Mouse (Mus musculus) midbrain, embryonic 15.5 days (tissue): Measurements from ENCODE around the gene Tdgf1. TPM values are rescaled to one million over a fixed set of nuclear protein-coding genes. Genes with fewer than 3 reads are reported as not detected.

Experiments used
- ATAC-seq: fragments of 200-750 bp; cut with Nextera tagmentation; replicated peaks from 2 replicates; pipeline ENCODE4 v1.8.0; 2017; ENCODE audit warnings: moderate TSS enrichment
- H3K27ac ChIP-seq: fragments of 300-500 bp; sonication (generic); 2 replicates; pipeline ENCODE4 v1.5.1; 2015; ENCODE audit warnings: mild to moderate bottlenecking, inconsistent platforms
- H3K27me3 ChIP-seq: fragments of 300-500 bp; sonication (generic); replicated peaks from 2 replicates; pipeline ENCODE4 v1.6.1; 2015; ENCODE audit warnings: inconsistent platforms
- H3K36me3 ChIP-seq: fragments of 300-500 bp; sonication (generic); replicated peaks from 2 replicates; pipeline ENCODE4 v1.6.1; 2015; ENCODE audit warnings: inconsistent platforms
- H3K4me1 ChIP-seq: fragments of 300-500 bp; sonication (generic); 2 replicates; pipeline ENCODE4 v1.6.1; 2015; ENCODE audit warnings: inconsistent platforms
- H3K4me2 ChIP-seq: fragments of 300-500 bp; sonication (generic); 2 replicates; pipeline ENCODE4 v1.6.1; 2015; ENCODE audit warnings: inconsistent platforms, mild to moderate bottlenecking, moderate library complexity
- H3K4me3 ChIP-seq: fragments of 300-500 bp; sonication (generic); 2 replicates; pipeline ENCODE4 v1.5.1; 2015; ENCODE audit warnings: mild to moderate bottlenecking, inconsistent platforms
- H3K9ac ChIP-seq: fragments of 300-500 bp; sonication (generic); 2 replicates; pipeline ENCODE4 v1.6.1; 2015; ENCODE audit warnings: mild to moderate bottlenecking, inconsistent platforms
- H3K9me3 ChIP-seq: fragments of 300-500 bp; sonication (generic); 2 replicates; pipeline ENCODE4 v1.6.1; 2016; ENCODE audit warnings: inconsistent platforms
- WGBS: fragments of 180-500 bp; shearing (Covaris S2); methylation state at CpG from one replicate; pipeline ENCODE4 v1.1.7; 2015; ENCODE audit warnings: mixed read lengths; 5-methylcytosine and 5-hydroxymethylcytosine counted together
- polyA plus RNA-seq: library from polyadenylated mRNA; unstranded; fragments of >200 nt; fragmentation: Nextera tagmentation; extraction: Ambion mirVana; gene quantifications from 2 replicates; pipeline ENCODE4 v1.2.1, GENCODE M21; 2015

The Tdgf1 gene
- polyA plus RNA-seq = not detected in 2 replicates

GRCm38 (mm10) chr9:110945926-110946325 is at the start of gene Tdgf1:
Gene Tdgf1 (minus strand): TSS chr9:110946158.
- no peak within 1 kb of the TSS for H3K27ac ChIP-seq
- H3K27me3 ChIP-seq = peaks cover 14% of the 10 kb centered on the region
- ATAC-seq = no peak
- no peak within 1 kb of the TSS for H3K9ac ChIP-seq
- H3K4me3 ChIP-seq = no peak within 1 kb of the TSS
- H3K9me3 ChIP-seq = no peaks in the 10 kb centered on the region
- no peak within 1 kb of the TSS for H3K4me2 ChIP-seq
- no peaks in the 10 kb centered on the region for H3K36me3 ChIP-seq
- whole genome bisulfite sequencing = 19% methylated on average over 11 of the region's 11 CpGs
- peaks cover 13% of the 10 kb centered on the region for H3K4me1 ChIP-seq

- WGBS = 10% methylated on average over 13 of the region's 13 CpGs
- peak; percentile 92 for ATAC-seq
These were observed 48.8 kb upstream of the Tdgf1 start for GRCm38 (mm10) chr9:110994716-110995172.

GRCm38 (mm10) chr9:110993281-110993709 is 47.3 kb upstream of the Tdgf1 start:
- Histone ChIP-seq H3K27me3 (no peaks in the 10 kb centered on the region), H3K36me3 (no peaks in the 10 kb centered on the region), H3K4me1 (no peaks in the 10 kb centered on the region), H3K4me3 (no peak overlapping the region), H3K9me3 (no peaks in the 10 kb centered on the region), H3K27ac (no peak overlapping the region), H3K4me2 (no peak overlapping the region), H3K9ac (no peak overlapping the region)
- ATAC-seq = no peak
- WGBS = 49% methylated on average over 3 of the region's 3 CpGs

More at GRCm38 (mm10) chr9:110994716-110995172, 48.8 kb upstream of the Tdgf1 start:
- H3K9ac ChIP-seq = peak overlapping the region; percentile 30; the same call in 1 of the 2 replicates
- H3K27ac ChIP-seq = peak overlapping the region; percentile 73
- peak overlapping the region; percentile 50 for H3K4me2 ChIP-seq
- H3K36me3 ChIP-seq = no peaks in the 10 kb centered on the region
- H3K9me3 ChIP-seq = no peaks in the 10 kb centered on the region
- no peaks in the 10 kb centered on the region for H3K27me3 ChIP-seq
- H3K4me3 ChIP-seq = peak overlapping the region; percentile 42
- H3K4me1 ChIP-seq = no peaks in the 10 kb centered on the region

DNA sequence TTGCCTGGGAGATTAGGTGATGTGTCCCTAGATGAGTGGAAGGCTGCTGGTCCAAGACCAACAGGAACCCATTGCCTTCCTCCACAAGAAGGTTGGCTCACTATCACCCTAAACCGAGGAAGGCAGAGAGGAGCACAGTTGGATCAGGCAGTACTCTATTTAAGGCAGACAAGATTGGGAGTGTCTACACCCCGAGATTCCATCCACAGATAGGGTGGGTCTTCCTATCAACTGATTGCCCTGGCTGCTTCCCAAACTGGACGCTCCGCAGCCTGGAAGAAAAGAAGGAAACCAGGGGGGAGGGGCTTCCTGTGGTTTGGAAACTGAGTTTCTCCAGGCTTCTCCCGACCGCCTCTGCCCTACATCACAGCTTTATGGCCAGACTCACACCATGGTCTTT is 44.2 kb upstream of the Tdgf1 start, which contains the start of gene Rtp3:
Rtp3 (minus strand) TSS at position 380 of the 400 bp plus-strand sequence.
- Histone ChIP-seq H3K27me3 (no peaks in the 10 kb centered on the region), H3K9ac (no peak within 1 kb of the TSS), H3K4me3 (no peak within 1 kb of the TSS), H3K4me1 (no peaks in the 10 kb centered on the region), H3K36me3 (no peaks in the 10 kb centered on the region), H3K9me3 (no peaks in the 10 kb centered on the region), H3K27ac (no peak within 1 kb of the TSS), H3K4me2 (no peak within 1 kb of the TSS)
- no peak for ATAC-seq
- 76% methylated on average over 6 of the region's 6 CpGs for WGBS

GRCm38 (mm10) chr9:110989543-110989942 is 43.6 kb upstream of the Tdgf1 start:
- Histone ChIP-seq H3K9me3 (no peaks in the 10 kb centered on the region), H3K4me2 (no peak overlapping the region), H3K36me3 (no peaks in the 10 kb centered on the region), H3K9ac (no peak overlapping the region), H3K27me3 (no peaks in the 10 kb centered on the region), H3K27ac (no peak overlapping the region), H3K4me1 (no peaks in the 10 kb centered on the region), H3K4me3 (no peak overlapping the region)
- 85% methylated on average over 2 of the region's 2 CpGs for WGBS
- ATAC-seq = no peak

GRCm38 (mm10) chr9:110989141-110989540 is 43.2 kb upstream of the Tdgf1 start:
- Histone ChIP-seq H3K27ac (no peak overlapping the region), H3K27me3 (no peaks in the 10 kb centered on the region), H3K9me3 (no peaks in the 10 kb centered on the region), H3K4me3 (no peak overlapping the region), H3K9ac (no peak overlapping the region), H3K36me3 (no peaks in the 10 kb centered on the region), H3K4me1 (no peaks in the 10 kb centered on the region), H3K4me2 (no peak overlapping the region)
- ATAC-seq = no peak
- 70% methylated on average over 4 of the region's 4 CpGs for WGBS

DNA sequence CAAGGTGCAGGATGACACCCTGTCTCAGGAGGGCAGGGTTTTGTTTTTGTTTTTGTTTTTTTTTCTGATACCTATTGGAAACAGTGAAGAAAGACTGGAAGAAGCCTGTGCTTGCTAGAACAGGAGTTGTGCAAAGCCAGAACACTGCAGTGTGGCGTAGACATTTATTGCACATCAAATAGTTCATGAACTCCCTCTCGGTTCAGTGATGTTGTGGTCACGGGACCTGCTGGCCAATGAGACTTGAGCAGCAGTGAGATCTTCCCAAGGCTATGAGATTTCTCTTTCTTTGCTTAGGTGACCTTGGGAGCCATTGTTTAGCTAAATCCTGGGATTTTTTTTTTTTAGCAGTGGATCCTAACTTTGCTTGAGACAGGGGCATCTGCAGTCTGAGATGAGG is 42.1 kb upstream of the Tdgf1 start:
- no peaks in the 10 kb centered on the region for H3K4me1 ChIP-seq
- no peak for ATAC-seq
- no peak overlapping the region for H3K4me3 ChIP-seq
- no peak overlapping the region for H3K9ac ChIP-seq
- no peaks in the 10 kb centered on the region for H3K27me3 ChIP-seq
- H3K27ac ChIP-seq = no peak overlapping the region
- no peaks in the 10 kb centered on the region for H3K36me3 ChIP-seq
- H3K9me3 ChIP-seq = no peaks in the 10 kb centered on the region
- no peak overlapping the region for H3K4me2 ChIP-seq
- 85% methylated on average over 3 of the region's 3 CpGs for WGBS

GRCm38 (mm10) chr9:110987331-110987730 is 41.4 kb upstream of the Tdgf1 start:
- no peaks in the 10 kb centered on the region for H3K36me3 ChIP-seq
- H3K9ac ChIP-seq = no peak overlapping the region
- WGBS = 86% methylated on average over 4 of the region's 4 CpGs
- no peaks in the 10 kb centered on the region for H3K9me3 ChIP-seq
- no peak overlapping the region for H3K27ac ChIP-seq
- H3K4me3 ChIP-seq = no peak overlapping the region
- H3K4me2 ChIP-seq = no peak overlapping the region
- no peaks in the 10 kb centered on the region for H3K27me3 ChIP-seq
- H3K4me1 ChIP-seq = no peaks in the 10 kb centered on the region
- ATAC-seq = no peak

- Histone ChIP-seq H3K9ac (no peak overlapping the region), H3K9me3 (no peaks in the 10 kb centered on the region), H3K36me3 (no peaks in the 10 kb centered on the region), H3K4me2 (no peak overlapping the region), H3K27ac (no peak overlapping the region), H3K4me1 (no peaks in the 10 kb centered on the region), H3K4me3 (no peak overlapping the region), H3K27me3 (no peaks in the 10 kb centered on the region)
- ATAC-seq = no peak
- WGBS = 84% methylated on average over 8 of the region's 8 CpGs
These were observed 40.0 kb upstream of the Tdgf1 start for GRCm38 (mm10) chr9:110985951-110986350.

DNA sequence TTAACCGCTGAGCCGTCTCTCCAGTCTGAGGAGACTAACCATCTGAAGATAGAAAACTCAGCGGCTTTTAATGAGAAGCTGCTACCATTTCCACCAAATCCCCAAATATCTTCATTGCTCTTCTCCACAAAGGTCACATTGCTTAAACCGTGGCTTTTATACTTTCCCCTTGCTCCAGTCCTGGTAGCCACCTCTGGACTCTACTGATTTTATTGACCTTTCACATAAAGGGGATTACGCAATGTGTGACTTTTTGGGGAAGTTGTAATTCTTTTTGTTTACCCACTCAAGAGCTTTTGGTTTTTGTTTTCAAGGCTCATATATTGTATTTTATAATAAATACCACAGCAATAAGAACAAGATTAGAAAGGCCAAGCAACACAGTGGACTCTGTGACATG is 39.6 kb upstream of the Tdgf1 start:
- no peak overlapping the region for H3K4me3 ChIP-seq
- no peaks in the 10 kb centered on the region for H3K9me3 ChIP-seq
- no peaks in the 10 kb centered on the region for H3K4me1 ChIP-seq
- H3K27me3 ChIP-seq = no peaks in the 10 kb centered on the region
- H3K27ac ChIP-seq = no peak overlapping the region
- H3K9ac ChIP-seq = no peak overlapping the region
- H3K4me2 ChIP-seq = no peak overlapping the region
- no peaks in the 10 kb centered on the region for H3K36me3 ChIP-seq
- no peak for ATAC-seq
- WGBS = 95% methylated on average over 5 of the region's 5 CpGs

DNA sequence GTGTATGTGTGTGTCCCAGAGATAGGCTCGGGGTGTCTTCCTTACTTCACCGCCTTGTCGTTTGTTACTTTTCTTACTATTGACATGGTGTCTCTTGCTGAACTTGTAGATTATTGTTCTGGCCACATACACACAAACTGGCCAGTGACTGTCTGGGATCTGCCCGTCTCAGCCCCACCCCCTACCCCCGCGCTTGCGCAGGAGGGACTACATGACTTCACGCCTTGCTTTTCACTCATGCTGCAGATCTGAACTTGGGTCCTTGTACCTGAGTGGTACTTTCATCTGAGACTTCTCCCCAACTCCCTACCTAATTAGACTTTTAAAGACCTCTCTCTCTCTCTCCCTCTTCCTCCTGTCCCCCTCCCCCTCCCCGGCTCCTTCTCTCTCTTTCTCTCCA is 38.1 kb upstream of the Tdgf1 start:
- no peak for ATAC-seq
- 93% methylated on average over 9 of the region's 9 CpGs for WGBS

DNA sequence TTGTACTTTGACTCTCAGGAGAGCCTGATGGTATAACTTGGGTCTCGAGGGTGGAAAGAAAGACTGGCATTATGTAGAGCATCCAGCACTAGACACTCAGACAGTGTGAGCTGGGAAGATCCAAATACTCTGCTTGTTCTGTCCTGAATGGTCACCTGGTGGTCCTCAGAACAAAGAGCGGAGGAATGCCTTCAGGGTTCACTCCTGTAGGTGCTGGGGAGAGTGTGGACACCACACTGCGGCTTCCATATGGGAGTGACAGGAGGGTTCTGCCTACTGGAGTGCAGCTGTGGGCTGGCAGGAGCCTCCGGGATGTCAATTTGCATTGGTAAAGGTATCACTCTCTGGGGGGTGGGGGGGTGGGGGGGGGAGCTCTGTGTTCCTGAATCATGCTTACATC is 36.4 kb upstream of the Tdgf1 start:
- Histone ChIP-seq H3K4me2 (no peak overlapping the region), H3K27ac (no peak overlapping the region), H3K4me3 (no peak overlapping the region), H3K9ac (no peak overlapping the region), H3K27me3 (no peaks in the 10 kb centered on the region), H3K9me3 (no peaks in the 10 kb centered on the region), H3K36me3 (no peaks in the 10 kb centered on the region), H3K4me1 (no peaks in the 10 kb centered on the region)
- 54% methylated on average over 4 of the region's 4 CpGs for WGBS
- ATAC-seq = no peak

More for the DNA sequence above, 38.1 kb upstream of the Tdgf1 start:
- H3K4me2 ChIP-seq = no peak overlapping the region
- H3K4me3 ChIP-seq = no peak overlapping the region
- no peak overlapping the region for H3K27ac ChIP-seq
- H3K9ac ChIP-seq = no peak overlapping the region
- H3K27me3 ChIP-seq = no peaks in the 10 kb centered on the region
- H3K36me3 ChIP-seq = no peaks in the 10 kb centered on the region
- no peaks in the 10 kb centered on the region for H3K9me3 ChIP-seq
- no peaks in the 10 kb centered on the region for H3K4me1 ChIP-seq

DNA sequence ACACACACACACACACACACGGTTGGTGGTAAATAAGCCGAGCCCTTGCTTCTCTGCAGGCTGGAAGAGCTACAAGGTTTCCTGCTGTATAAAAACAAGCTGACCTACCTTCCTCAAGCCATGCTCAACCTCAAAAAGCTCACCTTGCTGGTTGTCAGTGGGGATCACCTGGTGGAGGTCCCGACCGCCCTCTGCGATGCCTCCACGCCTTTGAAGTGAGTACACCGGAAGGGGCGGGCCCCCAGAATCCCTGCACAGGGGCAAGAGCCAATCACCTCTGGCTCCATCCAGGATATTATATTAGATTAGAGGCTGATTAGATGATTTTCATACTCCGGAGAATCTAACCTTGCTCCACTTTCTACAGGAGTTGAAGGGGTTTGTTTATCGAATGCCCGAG is 33.5 kb upstream of the Tdgf1 start:
- no peaks in the 10 kb centered on the region for H3K9me3 ChIP-seq
- no peaks in the 10 kb centered on the region for H3K36me3 ChIP-seq
- H3K4me1 ChIP-seq = no peaks in the 10 kb centered on the region
- no peak overlapping the region for H3K27ac ChIP-seq
- H3K4me2 ChIP-seq = no peak overlapping the region
- no peak overlapping the region for H3K9ac ChIP-seq
- 94% methylated on average over 11 of the region's 11 CpGs for WGBS
- no peaks in the 10 kb centered on the region for H3K27me3 ChIP-seq
- H3K4me3 ChIP-seq = no peak overlapping the region
- no peak for ATAC-seq
